Mouse (Mus musculus) cerebellum, postnatal 14 days (tissue): Measurements from ENCODE around the gene Palm3.

Source experiments
- DNase-seq, 2 experiments: peaks; one replicate each; pipeline ENCODE4 v3.0.0; 2021; ENCODE audit warnings: mixed read lengths in 2 of 2

Palm3 gene

DNA sequence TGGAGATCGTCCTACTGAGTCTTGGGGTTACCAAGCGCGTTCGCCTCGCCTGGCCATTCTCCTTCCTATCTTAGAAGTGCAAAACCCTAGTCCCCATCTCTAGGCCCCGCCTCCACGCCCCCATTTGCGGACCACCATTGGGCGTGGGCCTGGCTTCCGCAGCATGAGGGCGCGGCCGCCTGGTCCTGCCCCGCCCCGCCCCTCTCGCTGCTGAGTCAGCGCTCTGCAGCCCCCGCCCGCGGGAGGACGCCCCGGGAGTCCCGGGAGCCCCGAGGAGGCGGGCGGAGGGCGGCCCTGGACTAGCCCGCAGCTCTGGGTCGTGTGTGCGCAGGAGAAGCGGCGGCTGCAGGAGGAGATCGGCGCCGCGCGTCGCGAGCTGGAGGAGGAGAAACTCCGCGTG lies 4.6 kb downstream of the Palm3 start:
- peak; percentile 32 to 43 for DNase-seq

GRCm38 (mm10) chr8:84027449-84027848 lies 6.2 kb downstream of the Palm3 start:
- no peak for DNase-seq

GRCm38 (mm10) chr8:84029272-84029671 lies 8.0 kb downstream of the Palm3 start:
- DNase-seq: no peak

DNA sequence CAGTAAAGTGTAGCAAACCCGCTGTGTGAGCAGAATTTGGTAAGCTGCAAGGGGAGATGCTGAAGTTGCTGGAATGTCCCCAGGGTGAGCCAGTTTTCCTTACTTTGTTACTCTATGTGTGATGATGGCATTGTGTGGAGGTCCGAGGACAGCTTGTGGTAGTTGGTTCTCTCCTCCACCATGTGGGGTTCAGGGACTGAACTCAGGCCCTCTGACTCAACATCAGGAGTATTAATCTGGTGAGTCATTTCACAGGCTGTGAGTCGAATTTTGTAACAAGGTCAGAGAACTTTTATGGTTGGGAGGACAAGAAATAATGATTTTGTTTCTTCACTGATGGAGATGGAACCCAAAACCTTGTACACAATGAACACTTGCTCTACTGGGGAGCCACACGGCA lies 11.5 kb downstream of the Palm3 start:
- no peak for DNase-seq

- no peak for DNase-seq
Measured at GRCm38 (mm10) chr8:84038015-84038414, 16.7 kb downstream of the Palm3 start.

DNA sequence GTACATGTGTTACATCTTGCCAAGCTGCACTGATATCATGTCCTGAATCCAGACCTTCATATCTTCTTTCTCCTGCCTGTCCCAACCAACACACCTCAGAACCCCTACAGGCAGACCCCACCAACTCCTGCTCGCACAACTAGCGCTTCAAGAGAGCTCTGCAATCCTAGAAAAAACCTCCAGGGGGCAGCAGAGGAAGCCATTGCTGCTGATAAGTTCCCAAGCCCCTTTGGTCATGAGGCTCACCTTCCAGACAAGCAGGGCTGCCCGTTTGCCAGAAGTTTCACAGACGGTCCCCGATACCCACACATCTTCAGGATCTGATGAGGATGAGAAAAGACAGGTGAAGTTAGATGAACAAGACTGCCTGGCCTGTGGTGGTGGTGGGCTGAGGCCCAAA lies 17.8 kb downstream of the Palm3 start:
- DNase-seq: peak; percentile 88 to 90

DNA sequence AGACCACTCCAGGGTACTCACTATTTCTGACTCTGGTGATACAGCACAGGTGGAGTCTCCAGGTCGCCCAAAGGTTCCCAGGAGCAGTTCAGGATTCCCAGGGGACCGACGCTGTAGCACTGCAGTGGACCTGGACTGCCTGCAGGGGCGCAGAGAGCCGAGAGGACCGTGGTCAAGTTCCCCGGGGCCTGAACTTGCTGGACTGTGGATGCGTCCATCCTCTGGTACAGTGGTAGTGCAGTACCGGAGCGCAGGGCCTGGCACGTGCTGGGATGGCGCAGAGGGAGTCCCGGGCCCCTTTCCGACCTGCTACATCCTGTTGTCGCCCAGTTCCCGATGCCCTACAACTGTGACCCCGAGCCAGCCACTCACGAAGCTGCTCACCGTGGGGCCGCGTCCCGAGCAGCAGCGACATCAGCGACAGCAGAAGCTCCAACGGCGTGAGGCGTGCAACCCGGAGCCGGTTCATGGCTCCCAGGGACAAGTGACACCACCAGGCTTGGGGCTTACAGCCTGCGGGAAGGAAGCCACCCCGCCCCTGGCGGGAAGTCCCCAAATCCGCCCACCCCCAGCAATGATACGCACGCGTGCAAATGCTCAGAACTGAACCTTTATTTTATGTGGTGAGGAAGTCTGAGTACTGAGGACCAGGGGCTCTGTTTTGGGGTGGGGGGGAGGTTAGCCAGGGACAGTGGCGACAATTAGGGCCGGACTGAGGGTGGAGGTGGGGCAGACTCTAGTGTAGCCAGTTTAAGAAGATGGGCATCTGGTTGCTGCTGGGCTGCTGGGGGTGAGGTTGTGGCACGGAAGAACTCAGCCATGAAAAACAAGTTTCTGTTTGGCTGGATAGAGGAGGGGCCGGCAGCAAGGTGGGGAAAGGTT lies 21.0 kb downstream of the Palm3 start, which contains the start of gene Il27ra:
Gene Il27ra (minus strand): TSS at position 524 of the 882 bp plus-strand sequence.
- DNase-seq: peak; percentile 35 to 59

- DNase-seq: peak; percentile 61 to 72
Measured at GRCm38 (mm10) chr8:84042948-84043342, 21.7 kb downstream of the Palm3 start.

- peak in 1 of 2 experiments; percentile 19 for DNase-seq
Measured at GRCm38 (mm10) chr8:84044103-84044502, 22.8 kb downstream of the Palm3 start.

DNA sequence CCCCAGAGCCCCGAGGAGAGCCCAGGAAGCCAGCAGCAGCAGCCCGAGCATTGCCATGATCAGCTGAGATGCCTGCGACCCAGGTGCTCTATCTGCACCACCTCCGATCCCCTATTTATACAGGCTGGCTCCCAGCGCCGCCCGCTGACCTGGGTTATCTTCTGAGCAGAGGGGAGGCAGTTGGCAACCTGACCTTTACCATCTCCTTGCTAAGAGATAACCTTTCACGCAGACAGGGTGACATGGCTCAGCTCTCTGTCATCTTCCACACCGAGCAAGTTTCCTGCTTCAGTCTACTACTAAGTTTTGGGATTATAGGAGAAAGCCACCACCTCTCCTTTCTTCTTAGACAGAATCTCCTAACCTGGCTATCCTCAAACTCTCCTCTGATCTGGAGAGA lies 23.6 kb downstream of the Palm3 start, which contains the start of gene Rln3:
Gene Rln3 (minus strand): TSS at position 101 of the 400 bp plus-strand sequence.
- no peak for DNase-seq

GRCm38 (mm10) chr8:84046505-84046904 lies 25.2 kb downstream of the Palm3 start:
- DNase-seq: no peak

DNA sequence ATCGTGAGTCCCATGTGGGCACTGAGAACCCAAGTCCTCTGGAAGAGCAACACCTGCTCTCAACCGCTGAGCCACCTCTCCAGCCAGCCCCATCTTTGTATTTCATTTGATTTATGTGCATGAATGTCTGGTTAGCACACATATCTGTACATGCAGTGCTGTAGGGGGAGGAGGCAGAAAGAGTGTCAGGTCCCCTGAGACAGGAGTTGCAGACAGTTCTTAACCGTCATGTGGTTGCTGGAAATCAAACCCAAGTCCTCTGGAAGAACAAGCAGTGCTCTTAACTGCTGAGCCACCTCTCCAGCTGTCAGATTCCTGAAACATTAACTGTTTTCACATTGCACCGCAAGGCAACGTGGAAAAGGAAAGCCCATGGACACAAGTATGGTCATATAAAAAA lies 26.9 kb downstream of the Palm3 start:
- DNase-seq: no peak

DNA sequence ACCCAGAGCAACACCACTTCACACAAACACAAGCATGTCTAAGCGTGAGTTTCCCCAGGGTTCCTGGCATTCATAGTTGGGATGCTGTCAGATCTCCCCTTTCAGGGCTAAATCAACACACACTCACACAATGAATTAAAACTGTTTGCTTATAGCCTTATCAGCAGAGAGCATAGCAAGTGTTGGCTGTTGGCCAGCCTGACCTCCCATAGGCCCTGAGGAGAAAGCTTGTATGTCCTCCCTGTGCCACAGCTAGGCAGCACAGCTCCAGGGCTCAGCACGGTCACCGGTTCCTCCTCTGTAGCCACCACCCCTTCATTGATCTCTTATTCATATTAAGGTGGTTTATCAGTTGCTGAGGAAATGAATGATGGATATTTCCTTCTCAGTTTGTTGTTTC lies 31.5 kb downstream of the Palm3 start:
- no peak for DNase-seq

GRCm38 (mm10) chr8:84053229-84053628 lies 32.0 kb downstream of the Palm3 start:
- DNase-seq: no peak

GRCm38 (mm10) chr8:84057827-84058226 lies 36.6 kb downstream of the Palm3 start:
- DNase-seq: no peak

DNA sequence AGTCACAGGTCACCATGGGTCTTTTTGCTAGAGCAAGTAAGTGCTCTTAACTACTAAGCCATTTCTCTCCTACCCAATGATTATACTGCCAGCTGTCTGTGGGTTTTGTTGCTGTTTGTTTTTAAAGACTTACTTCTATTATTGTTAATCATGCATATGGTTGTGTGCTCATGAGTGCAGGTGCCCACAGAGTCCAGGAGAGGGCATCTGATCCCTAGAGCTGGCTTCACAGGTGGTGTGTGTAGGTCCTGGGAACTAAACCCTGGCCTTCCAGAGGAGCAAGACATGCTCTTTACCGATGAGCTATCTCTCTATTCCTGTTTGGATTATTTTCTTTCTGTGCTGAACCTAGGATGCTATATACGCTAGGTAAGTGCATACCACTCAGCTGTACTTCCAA lies 38.0 kb downstream of the Palm3 start:
- no peak for DNase-seq

DNA sequence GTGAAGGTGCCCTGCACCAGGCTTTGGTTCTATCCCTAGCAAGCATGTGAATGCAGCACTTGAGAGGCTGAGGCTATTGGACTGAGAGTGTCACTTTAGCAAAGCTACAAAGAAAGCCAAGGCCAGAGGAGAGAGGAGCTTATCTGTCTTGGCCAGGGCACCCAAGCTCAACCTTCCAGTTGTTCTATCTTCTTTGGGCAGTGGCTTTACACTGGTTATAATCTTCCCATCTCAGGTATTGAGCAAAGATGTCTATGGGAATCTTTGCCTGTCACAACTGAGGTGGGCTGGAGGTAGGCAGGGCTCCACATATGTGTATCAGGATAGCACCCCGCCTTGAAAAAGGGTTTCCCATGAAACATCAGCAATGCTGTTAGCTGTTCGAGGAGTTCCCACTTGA lies 39.0 kb downstream of the Palm3 start:
- DNase-seq: no peak

DNA sequence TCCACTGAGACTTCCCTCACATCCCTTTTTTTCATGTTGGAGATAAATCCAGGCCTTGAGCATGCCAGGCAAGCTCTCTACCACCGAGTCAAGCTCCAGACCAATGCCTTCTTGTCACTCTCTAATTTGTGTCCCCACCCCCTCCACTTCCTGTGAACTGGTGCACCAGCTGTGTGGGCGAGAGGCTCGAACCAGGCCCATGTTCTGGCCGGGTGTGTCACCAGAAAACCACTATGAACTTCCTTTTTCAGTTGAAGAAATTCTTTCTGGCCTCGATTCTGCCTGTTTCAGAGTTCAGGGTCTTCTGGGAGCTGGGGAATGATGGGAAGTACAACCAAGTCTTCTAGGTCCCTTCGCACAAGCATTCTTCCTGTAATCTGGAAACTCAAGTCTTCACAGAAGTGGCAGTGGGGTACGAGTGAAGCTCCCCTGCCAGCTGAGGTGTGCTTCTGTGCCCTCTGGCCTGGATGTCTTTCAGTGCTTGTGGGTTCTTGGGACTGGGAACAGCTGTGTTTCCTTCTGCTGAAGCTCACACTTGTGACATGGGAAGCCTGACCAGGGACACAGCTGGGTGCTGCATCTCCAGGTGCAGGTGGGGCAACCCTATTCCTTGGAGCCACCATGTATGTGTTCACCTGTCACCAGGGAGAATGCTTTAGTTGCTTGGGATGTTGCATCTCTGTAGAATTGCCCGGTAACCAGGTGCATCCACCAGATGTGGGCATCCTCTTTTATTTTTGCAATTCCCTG lies 42.8 kb downstream of the Palm3 start:
- DNase-seq: no peak

- no peak for DNase-seq
Measured at GRCm38 (mm10) chr8:84065037-84065436, 43.8 kb downstream of the Palm3 start, which contains the start of gene Gm10643. TSS of gene Gm10643 (minus strand) at chr8:84065137.

- DNase-seq: no peak
Measured at GRCm38 (mm10) chr8:84065457-84066072, 44.3 kb downstream of the Palm3 start.

GRCm38 (mm10) chr8:84066291-84066930 lies 45.1 kb downstream of the Palm3 start, which contains the start of gene Rfx1:
TSS of gene Rfx1 (plus strand) at chr8:84066834.
- peak; percentile 98 to 99 for DNase-seq

DNA sequence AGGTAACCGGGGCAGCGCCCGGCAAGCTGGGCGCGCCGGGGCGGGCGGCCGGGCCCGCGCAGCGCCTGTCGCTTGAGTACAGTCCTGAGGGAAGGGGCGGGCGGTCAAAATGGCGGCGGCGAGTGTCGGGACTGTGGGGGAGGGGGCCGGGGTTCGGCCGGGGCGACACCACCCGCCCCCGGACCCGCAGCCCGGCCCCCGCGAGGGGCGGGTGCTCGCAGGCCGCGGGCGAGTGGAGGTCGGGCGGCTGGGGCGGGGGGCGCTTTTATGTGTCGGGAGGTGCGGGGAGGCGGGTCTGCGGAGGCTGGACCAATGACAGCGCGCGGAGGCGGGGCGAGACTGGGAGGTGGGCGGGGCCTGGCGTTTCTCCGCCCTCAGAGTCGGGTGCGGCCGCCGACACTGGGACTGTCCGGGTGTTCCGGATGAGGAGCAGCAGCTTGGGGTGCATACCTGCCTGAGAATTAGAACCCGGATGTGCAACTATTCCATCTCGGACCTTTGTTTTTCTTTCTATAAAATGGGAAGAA lies 45.8 kb downstream of the Palm3 start:
- DNase-seq: peak; percentile 97
